Mouse (Mus musculus) hindbrain, embryonic 14.5 days (tissue): ENCODE measurements around the gene Smad5. TPM values are rescaled to one million over a fixed set of nuclear protein-coding genes. Genes with fewer than 3 reads are reported as not detected.

Source experiments
- ATAC-seq: fragments of 200-750 bp; cut with Nextera tagmentation; 2 replicates; pipeline ENCODE4 v1.8.0; 2017; ENCODE audit warnings: moderate number of reproducible peaks, mild to moderate bottlenecking, moderate TSS enrichment, moderate library complexity; ENCODE audit not compliant: low FRiP score
- DNase-seq: peaks from one replicate; pipeline ENCODE4 v3.0.0-alpha.2; 2015; ENCODE audit warnings: low spot score
- H3K27ac ChIP-seq: fragments of 300-500 bp; sonication (generic); 2 replicates; pipeline ENCODE4 v1.5.1; 2014; ENCODE audit warnings: mild to moderate bottlenecking, moderate library complexity
- H3K27me3 ChIP-seq: fragments of 300-500 bp; sonication (generic); 2 replicates; pipeline ENCODE4 v1.6.1; 2014; ENCODE audit warnings: mild to moderate bottlenecking, low read length, mixed read lengths; ENCODE audit not compliant: control insufficient read depth, insufficient read depth
- H3K36me3 ChIP-seq: fragments of 300-500 bp; sonication (generic); replicated peaks from 2 replicates; pipeline ENCODE4 v1.6.1; 2014; ENCODE audit not compliant: control insufficient read depth, insufficient read depth
- H3K4me1 ChIP-seq: fragments of 300-500 bp; sonication (generic); replicated peaks from 2 replicates; pipeline ENCODE4 v1.6.1; 2014; ENCODE audit warnings: antibody characterized with exemption, low read length, mixed read lengths; ENCODE audit not compliant: control insufficient read depth, insufficient read depth
- H3K4me2 ChIP-seq: fragments of 300-500 bp; sonication (generic); replicated peaks from 2 replicates; pipeline ENCODE4 v1.6.1; 2014; ENCODE audit warnings: mild to moderate bottlenecking, moderate library complexity
- H3K4me3 ChIP-seq: fragments of 300-500 bp; sonication (generic); replicated peaks from 2 replicates; pipeline ENCODE4 v1.5.1; 2014; ENCODE audit warnings: mild to moderate bottlenecking, low read length
- H3K9ac ChIP-seq: fragments of 300-500 bp; sonication (generic); 2 replicates; pipeline ENCODE4 v1.6.1; 2014
- H3K9me3 ChIP-seq: fragments of 300-500 bp; sonication (generic); 2 replicates; pipeline ENCODE4 v1.6.1; 2016; ENCODE audit warnings: low read length; ENCODE audit not compliant: control insufficient read depth
- WGBS: fragments of 180-500 bp; shearing (Covaris S2); extraction: QIAGEN DNeasy Blood & Tissue Kit; methylation state at CpG from one replicate; pipeline ENCODE4 v1.1.7; 2014; 5-methylcytosine and 5-hydroxymethylcytosine counted together
- polyA plus RNA-seq: library from polyadenylated mRNA; unstranded; fragments of >200 nt; fragmentation: Nextera tagmentation; extraction: Ambion mirVana; gene quantifications from 2 replicates; pipeline ENCODE4 v1.2.1, GENCODE M21; 2014

Gene Smad5
- polyA plus RNA-seq, 1 experiment from 2014 or later, result 32.3 TPM

- H3K27ac ChIP-seq, result no peak overlapping the region
- H3K4me1 ChIP-seq, result no peaks in the 10 kb centered on the region; the same call in 1 of the 2 replicates
- no peak overlapping the region for H3K4me3 ChIP-seq
- WGBS, result 16% methylated on average over 10 of the region's 10 CpGs
- DNase-seq (peak; percentile 28), ATAC-seq (peak; percentile 37; the same call in 1 of the 2 replicates)
- H3K9ac ChIP-seq, result no peak overlapping the region
- no peak overlapping the region for H3K4me2 ChIP-seq
- no peaks in the 10 kb centered on the region for H3K36me3 ChIP-seq
- H3K27me3 ChIP-seq, result no peaks in the 10 kb centered on the region
- H3K9me3 ChIP-seq, result no peaks in the 10 kb centered on the region
Observed at GRCm38 (mm10) chr13:56678188-56678787, 24.5 kb upstream of the Smad5 start.

DNA sequence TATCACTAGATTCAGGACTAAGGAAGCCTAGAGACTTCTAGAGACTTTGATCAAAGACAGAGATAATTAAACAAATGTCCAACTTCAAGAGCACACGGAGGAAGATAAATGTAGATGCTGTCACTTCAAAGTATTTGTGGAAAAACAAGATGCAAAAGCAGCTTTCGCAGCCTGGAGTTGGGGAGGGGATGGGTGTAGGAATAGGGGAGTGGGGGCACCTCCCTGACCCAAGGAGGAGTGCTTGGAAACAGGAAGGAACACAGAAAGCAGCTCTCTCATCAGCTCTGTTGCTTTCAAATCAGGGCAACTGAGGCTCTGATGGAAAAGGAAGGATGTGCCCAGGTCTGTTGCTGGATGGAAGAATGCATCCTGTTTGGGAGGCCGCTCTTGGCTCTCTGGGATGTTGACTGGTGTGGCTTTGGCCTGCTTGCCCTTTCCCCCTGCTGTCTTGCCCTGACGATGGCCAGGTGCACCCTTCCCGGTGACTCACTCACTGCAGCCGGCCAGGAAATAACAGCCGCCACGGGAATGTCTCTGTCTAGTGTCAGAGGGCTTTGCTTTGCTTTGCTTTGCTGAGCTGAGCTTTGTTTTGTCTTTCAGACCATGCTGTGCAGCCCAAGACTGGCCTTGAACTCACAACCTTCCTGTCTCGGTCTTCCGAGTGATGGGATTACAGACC is 23.8 kb upstream of the Smad5 start:
- Histone ChIP-seq H3K9ac (no peak overlapping the region), H3K4me3 (no peak overlapping the region), H3K4me2 (no peak overlapping the region), H3K27ac (peak overlapping the region; percentile 11; the same call in 1 of the 2 replicates), H3K27me3 (no peaks in the 10 kb centered on the region), H3K9me3 (no peaks in the 10 kb centered on the region), H3K36me3 (no peaks in the 10 kb centered on the region), H3K4me1 (no peaks in the 10 kb centered on the region; the same call in 1 of the 2 replicates)
- DNase-seq (no peak), ATAC-seq (no peak)
- 63% methylated on average over 10 of the region's 10 CpGs for whole genome bisulfite sequencing

GRCm38 (mm10) chr13:56681924-56682323 is 20.9 kb upstream of the Smad5 start:
- no peaks in the 10 kb centered on the region for H3K27me3 ChIP-seq

GRCm38 (mm10) chr13:56682326-56682725 is 20.5 kb upstream of the Smad5 start:
- H3K27ac ChIP-seq, result no peak overlapping the region
- no peak for DNase-seq

More at GRCm38 (mm10) chr13:56681924-56682323, 20.9 kb upstream of the Smad5 start:
- Histone ChIP-seq H3K9ac (no peak overlapping the region), H3K36me3 (no peaks in the 10 kb centered on the region), H3K4me2 (no peak overlapping the region), H3K4me3 (no peak overlapping the region), H3K27ac (no peak overlapping the region), H3K4me1 (no peaks in the 10 kb centered on the region; the same call in 1 of the 2 replicates), H3K9me3 (no peaks in the 10 kb centered on the region)
- WGBS, result 76% methylated on average over 4 of the region's 4 CpGs
- DNase-seq (no peak), ATAC-seq (no peak)

DNA sequence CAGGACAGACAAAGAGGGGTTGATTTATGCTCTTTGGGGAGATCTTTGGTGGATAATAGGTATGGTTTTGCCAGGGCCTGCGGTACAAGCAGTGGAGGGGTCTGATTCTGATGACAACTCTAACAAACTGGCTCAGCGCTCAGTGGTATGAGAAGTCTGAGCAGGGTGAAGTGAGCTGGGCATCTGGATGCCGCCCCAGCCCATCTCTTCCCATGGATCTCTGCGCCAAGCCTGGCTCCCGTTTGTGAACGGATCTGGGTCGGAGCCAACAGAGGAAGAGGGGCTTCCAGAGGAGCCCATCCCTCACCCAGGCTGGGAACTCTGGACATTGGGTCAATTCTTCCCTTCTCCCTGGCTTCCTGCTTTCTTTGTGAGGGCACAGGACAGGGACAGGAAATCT is 19.5 kb upstream of the Smad5 start:
- no peaks in the 10 kb centered on the region for H3K9me3 ChIP-seq
- 77% methylated on average over 7 of the region's 7 CpGs for WGBS
- no peaks in the 10 kb centered on the region for H3K36me3 ChIP-seq
- H3K9ac ChIP-seq, result no peak overlapping the region
- H3K27ac ChIP-seq, result no peak overlapping the region
- H3K4me2 ChIP-seq, result no peak overlapping the region
- no peak for ATAC-seq
- H3K4me1 ChIP-seq, result no peaks in the 10 kb centered on the region; the same call in 1 of the 2 replicates
- DNase-seq, result no peak
- no peaks in the 10 kb centered on the region for H3K27me3 ChIP-seq
- H3K4me3 ChIP-seq, result no peak overlapping the region

More at GRCm38 (mm10) chr13:56682326-56682725, 20.5 kb upstream of the Smad5 start:
- no peaks in the 10 kb centered on the region for H3K36me3 ChIP-seq
- no peak overlapping the region for H3K4me2 ChIP-seq
- no peak overlapping the region for H3K4me3 ChIP-seq
- H3K9ac ChIP-seq, result no peak overlapping the region
- WGBS, result 88% methylated on average over 17 of the region's 17 CpGs
- no peaks in the 10 kb centered on the region for H3K9me3 ChIP-seq
- no peak; the same call in 1 of the 2 replicates for ATAC-seq
- no peaks in the 10 kb centered on the region; the same call in 1 of the 2 replicates for H3K4me1 ChIP-seq
- H3K27me3 ChIP-seq, result no peaks in the 10 kb centered on the region

- 67% methylated on average over 7 of the region's 7 CpGs for WGBS
- H3K36me3 ChIP-seq, result no peaks in the 10 kb centered on the region
- ATAC-seq, result no peak
Observed at GRCm38 (mm10) chr13:56692011-56692410, 10.8 kb upstream of the Smad5 start.

DNA sequence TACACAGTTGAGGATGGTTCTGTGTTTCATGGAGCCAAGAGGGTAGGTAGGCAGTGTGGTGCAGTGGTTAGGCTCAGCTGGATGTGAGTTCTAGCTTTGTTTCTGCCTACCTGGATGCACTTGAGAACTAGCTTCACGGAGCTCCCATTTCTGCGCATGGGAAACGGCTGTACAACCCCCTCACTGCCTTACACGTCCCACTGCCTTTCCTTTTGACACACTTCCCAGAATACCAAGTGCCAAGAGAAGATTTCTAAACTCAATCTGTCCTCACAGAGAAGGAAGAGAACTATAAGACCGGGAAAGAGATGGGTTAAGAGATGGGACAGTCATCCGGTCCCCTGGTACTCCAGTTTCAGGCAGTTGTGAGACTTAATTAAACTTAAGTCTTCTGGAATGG is 10.2 kb upstream of the Smad5 start:
- no peaks in the 10 kb centered on the region for H3K36me3 ChIP-seq
- DNase-seq (no peak), ATAC-seq (no peak)
- H3K4me1 ChIP-seq, result peaks cover 9% of the 10 kb centered on the region
- no peak overlapping the region for H3K9ac ChIP-seq
- H3K4me3 ChIP-seq, result no peak overlapping the region
- WGBS, result 90% methylated on average over 6 of the region's 6 CpGs
- no peaks in the 10 kb centered on the region for H3K9me3 ChIP-seq
- H3K4me2 ChIP-seq, result no peak overlapping the region
- no peaks in the 10 kb centered on the region for H3K27me3 ChIP-seq
- H3K27ac ChIP-seq, result no peak overlapping the region

More at GRCm38 (mm10) chr13:56692011-56692410, 10.8 kb upstream of the Smad5 start:
- Histone ChIP-seq H3K27me3 (no peaks in the 10 kb centered on the region), H3K4me2 (no peak overlapping the region), H3K27ac (no peak overlapping the region), H3K4me1 (peaks cover 3% of the 10 kb centered on the region), H3K9ac (no peak overlapping the region), H3K4me3 (no peak overlapping the region), H3K9me3 (no peaks in the 10 kb centered on the region)
- no peak for DNase-seq

- DNase-seq (no peak), ATAC-seq (no peak)
- Histone ChIP-seq H3K36me3 (no peaks in the 10 kb centered on the region), H3K4me2 (no peak overlapping the region), H3K9ac (no peak overlapping the region), H3K27ac (no peak overlapping the region), H3K27me3 (no peaks in the 10 kb centered on the region), H3K4me3 (no peak overlapping the region), H3K4me1 (peaks cover 21% of the 10 kb centered on the region), H3K9me3 (no peaks in the 10 kb centered on the region)
- 91% methylated on average over 5 of the region's 5 CpGs for WGBS
Observed at GRCm38 (mm10) chr13:56695701-56696100, 7.1 kb upstream of the Smad5 start.

GRCm38 (mm10) chr13:56696699-56697098 is 6.1 kb upstream of the Smad5 start:
- no peaks in the 10 kb centered on the region for H3K9me3 ChIP-seq
- H3K27ac ChIP-seq, result no peak overlapping the region
- no peak overlapping the region for H3K4me2 ChIP-seq
- H3K4me1 ChIP-seq, result peaks cover 21% of the 10 kb centered on the region
- H3K4me3 ChIP-seq, result no peak overlapping the region
- WGBS, result 89% methylated on average over 5 of the region's 5 CpGs
- H3K27me3 ChIP-seq, result no peaks in the 10 kb centered on the region
- DNase-seq, result no peak
- H3K9ac ChIP-seq, result no peak overlapping the region
- ATAC-seq, result no peak
- no peaks in the 10 kb centered on the region for H3K36me3 ChIP-seq
